Mouse (Mus musculus): ENCODE measurements around the gene Armt1.

The Armt1 gene

GRCm38 (mm10) chr10:4435416-4435815, 3.1 kb downstream of the Armt1 start:
- DNase-seq, result no peak

- DNase-seq, result no peak
Observed at GRCm38 (mm10) chr10:4456409-4456808, 24.1 kb downstream of the Armt1 start.

GRCm38 (mm10) chr10:4460201-4460600, 27.9 kb downstream of the Armt1 start:
- no peak for DNase-seq

- no peak for DNase-seq
Observed at GRCm38 (mm10) chr10:4465799-4466198, 33.5 kb downstream of the Armt1 start.

GRCm38 (mm10) chr10:4469406-4469805, 37.1 kb downstream of the Armt1 start:
- DNase-seq, result no peak

GRCm38 (mm10) chr10:4473591-4473993, 41.3 kb downstream of the Armt1 start:
- DNase-seq, result no peak

- no peak for DNase-seq
Observed at GRCm38 (mm10) chr10:4475431-4475830, 43.2 kb downstream of the Armt1 start.

GRCm38 (mm10) chr10:4476604-4477003, 44.3 kb downstream of the Armt1 start:
- DNase-seq, result no peak

- DNase-seq, result no peak
Observed at GRCm38 (mm10) chr10:4480929-4481328, 48.7 kb downstream of the Armt1 start.

GRCm38 (mm10) chr10:4481695-4482094, 49.4 kb downstream of the Armt1 start:
- DNase-seq, result no peak

GRCm38 (mm10) chr10:4482355-4482754, 50.1 kb downstream of the Armt1 start, which contains the start of gene Ccdc170:
Gene Ccdc170, plus strand, starts transcription at chr10:4482502.
- DNase-seq, result no peak

GRCm38 (mm10) chr10:4483848-4484247, 51.6 kb downstream of the Armt1 start:
- DNase-seq, result no peak

GRCm38 (mm10) chr10:4484986-4485385, 52.7 kb downstream of the Armt1 start:
- no peak for DNase-seq

GRCm38 (mm10) chr10:4489865-4490264, 57.6 kb downstream of the Armt1 start:
- DNase-seq, result no peak

- DNase-seq, result no peak
Observed at GRCm38 (mm10) chr10:4491281-4491680, 59.0 kb downstream of the Armt1 start.

- no peak for DNase-seq
Observed at GRCm38 (mm10) chr10:4492045-4492444, 59.8 kb downstream of the Armt1 start.

- DNase-seq, result no peak
Observed at GRCm38 (mm10) chr10:4492909-4493308, 60.6 kb downstream of the Armt1 start.

- DNase-seq, result no peak
Observed at GRCm38 (mm10) chr10:4503251-4503650, 71.0 kb downstream of the Armt1 start.

Data from cerebellum, postnatal 10 days (tissue).